Mouse (Mus musculus) CD4-positive helper T cell, adult 2 months (primary cell): ENCODE measurements around the gene Rnf141.
A peak's percentile ranks its signal among the peaks of the same experiment; 100 is the strongest.

Source experiments
- DNase-seq: peaks from one replicate; pipeline ENCODE4 v3.0.0-alpha.2; 2012; ENCODE audit warnings: low read depth, missing footprints, low spot score

Gene Rnf141

GRCm38 (mm10) chr7:110843916-110844874 lies at the start of gene Rnf141:
Gene Rnf141 (minus strand): TSS chr7:110844457.
- DNase-seq: peak; percentile 97

GRCm38 (mm10) chr7:110891501-110891986 lies 47.3 kb upstream of the Rnf141 start:
- DNase-seq: no peak

GRCm38 (mm10) chr7:110881746-110882333 lies 37.6 kb upstream of the Rnf141 start:
- DNase-seq: no peak

GRCm38 (mm10) chr7:110878028-110878427 lies 33.8 kb upstream of the Rnf141 start:
- DNase-seq: no peak

- no peak for DNase-seq
Observed at GRCm38 (mm10) chr7:110876965-110877364, 32.7 kb upstream of the Rnf141 start.

GRCm38 (mm10) chr7:110868807-110869206 lies 24.6 kb upstream of the Rnf141 start:
- no peak for DNase-seq

GRCm38 (mm10) chr7:110867116-110867515 lies 22.9 kb upstream of the Rnf141 start:
- DNase-seq: no peak

GRCm38 (mm10) chr7:110866021-110866420 lies 21.8 kb upstream of the Rnf141 start:
- no peak for DNase-seq

- no peak for DNase-seq
Observed at GRCm38 (mm10) chr7:110865570-110865969, 21.3 kb upstream of the Rnf141 start.

GRCm38 (mm10) chr7:110865038-110865437 lies 20.8 kb upstream of the Rnf141 start:
- DNase-seq: no peak

GRCm38 (mm10) chr7:110862751-110863289 lies 18.6 kb upstream of the Rnf141 start, which contains the start of gene Lyve1:
Gene Lyve1 (minus strand): TSS chr7:110863239.
- DNase-seq: no peak

- DNase-seq: no peak
Observed at GRCm38 (mm10) chr7:110860129-110860528, 15.9 kb upstream of the Rnf141 start.

- DNase-seq: no peak
Observed at GRCm38 (mm10) chr7:110855604-110856003, 11.3 kb upstream of the Rnf141 start.

- DNase-seq: no peak
Observed at GRCm38 (mm10) chr7:110854927-110855546, 10.8 kb upstream of the Rnf141 start.

- DNase-seq: no peak
Observed at GRCm38 (mm10) chr7:110854519-110854918, 10.3 kb upstream of the Rnf141 start.

GRCm38 (mm10) chr7:110853611-110854010 lies 9.4 kb upstream of the Rnf141 start:
- DNase-seq: no peak

GRCm38 (mm10) chr7:110851541-110852203 lies 7.4 kb upstream of the Rnf141 start:
- no peak for DNase-seq

- DNase-seq: no peak
Observed at GRCm38 (mm10) chr7:110848371-110848770, 4.1 kb upstream of the Rnf141 start.

- no peak for DNase-seq
Observed at GRCm38 (mm10) chr7:110847321-110847720, 3.1 kb upstream of the Rnf141 start.

- no peak for DNase-seq
Observed at GRCm38 (mm10) chr7:110840332-110840731, 3.9 kb downstream of the Rnf141 start.

GRCm38 (mm10) chr7:110834522-110834921 lies 9.7 kb downstream of the Rnf141 start:
- no peak for DNase-seq
